Mouse (Mus musculus) frontal cortex, adult 2 months (tissue): ENCODE measurements around the gene Prrc2a. TPM values are rescaled to one million over a fixed set of nuclear protein-coding genes. Genes with fewer than 3 reads are reported as not detected.

Source experiments
- DNase-seq, 2 experiments: peaks; one replicate each; pipeline ENCODE4 v3.0.0; 2022; ENCODE audit warnings: low spot score in 1 of 2; ENCODE audit errors: extremely low spot score in 1 of 2
- polyA plus RNA-seq: library from polyadenylated mRNA; depleted of rRNA; stranded (reverse); fragments of >200 nt; gene quantifications from 2 replicates; pipeline ENCODE4 v1.2.3, GENCODE M21; 2012

The Prrc2a gene
- polyA plus RNA-seq, 1 experiment: 261 TPM

DNA sequence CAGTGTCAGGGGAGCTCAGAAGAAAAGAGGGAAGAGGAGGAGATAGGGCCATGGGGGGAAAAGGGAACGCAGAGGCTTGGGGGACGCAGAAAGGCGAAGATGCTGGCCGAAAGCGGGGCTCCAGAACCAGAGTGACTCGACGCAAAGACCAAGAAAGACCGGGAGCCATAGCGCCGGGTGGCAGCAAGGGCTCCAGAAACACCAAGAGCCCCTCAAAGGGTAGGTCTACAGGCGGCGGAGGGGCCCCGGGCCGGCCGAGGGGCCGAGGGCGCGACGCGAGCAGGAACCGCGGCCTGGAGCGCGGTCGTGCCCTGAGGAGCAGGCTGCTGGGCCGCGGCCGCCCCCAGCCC is 504 bp downstream of the Prrc2a start:
- DNase-seq: no peak

DNA sequence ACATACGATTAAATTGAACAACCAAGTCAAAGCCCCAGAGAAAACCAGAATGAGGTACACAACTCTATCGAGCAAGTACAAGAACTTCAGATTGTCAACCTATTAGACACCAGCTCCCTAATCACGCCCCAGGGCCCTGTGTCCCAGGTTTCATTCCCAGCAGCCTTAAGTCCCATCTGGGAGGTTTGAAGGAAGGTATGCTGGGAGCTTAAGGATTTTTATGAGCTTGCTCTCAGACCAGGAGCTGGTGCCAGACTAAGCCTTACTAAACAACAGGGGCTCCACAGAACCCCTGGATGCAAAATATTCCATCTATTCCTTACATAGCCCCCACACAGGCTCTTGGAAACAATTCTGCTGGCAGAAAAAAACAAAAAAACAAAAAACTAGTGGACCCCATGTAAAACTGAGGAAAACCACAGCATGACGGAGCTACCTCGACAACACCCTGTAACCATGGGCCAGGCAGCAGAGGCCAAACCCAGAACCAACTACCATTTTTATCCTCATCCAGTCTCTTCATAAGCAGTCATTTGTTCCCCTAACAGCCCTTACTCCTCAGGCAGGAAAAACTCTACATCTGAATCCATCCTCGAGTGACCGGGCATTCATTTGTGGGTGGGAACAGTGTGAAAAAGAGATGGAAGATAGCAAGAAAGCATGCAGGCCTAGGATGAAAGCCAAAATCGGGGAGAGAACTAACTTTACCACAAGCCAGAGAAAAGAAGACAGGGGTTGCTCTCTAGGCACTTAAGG is 1.2 kb downstream of the Prrc2a start:
- no peak for DNase-seq

DNA sequence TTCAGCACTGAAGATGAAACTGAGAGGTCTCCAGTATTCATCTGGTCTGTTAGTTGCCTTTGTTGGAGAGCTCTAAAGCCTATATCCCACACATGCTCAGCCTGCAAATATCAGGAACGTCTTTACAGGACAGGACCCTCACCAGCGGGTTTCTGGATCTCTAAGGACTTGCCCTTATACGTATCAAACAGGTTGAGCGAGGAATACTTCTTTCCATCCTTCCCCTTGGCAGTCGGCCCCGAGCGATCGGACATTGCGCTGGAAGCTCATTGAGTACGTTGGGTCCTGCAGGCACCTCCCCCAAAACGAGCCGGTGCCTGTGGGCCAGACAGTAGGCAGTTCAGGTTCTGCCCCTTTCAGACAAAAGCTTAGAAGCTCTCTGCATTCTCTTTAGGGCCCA is 2.0 kb downstream of the Prrc2a start:
- DNase-seq: no peak

DNA sequence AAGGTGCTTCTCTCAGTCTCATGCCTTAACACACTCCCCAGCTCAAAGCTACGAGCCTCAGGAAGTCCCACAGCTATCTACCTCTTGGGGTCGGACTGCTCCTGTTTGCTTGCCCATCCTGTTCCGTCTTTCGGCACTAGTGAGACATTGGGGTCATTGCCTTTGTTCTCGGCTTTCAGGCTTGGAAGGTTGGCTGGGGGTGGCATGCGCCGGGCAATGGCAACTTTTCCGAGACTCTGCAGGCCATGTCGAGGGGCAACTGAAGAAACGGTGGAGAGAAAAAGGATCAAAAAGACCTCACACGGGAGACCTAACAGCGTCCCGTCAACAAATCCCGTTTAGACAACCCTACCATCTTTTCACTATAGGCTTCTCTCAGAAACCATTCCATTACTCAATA is 2.6 kb downstream of the Prrc2a start:
- no peak for DNase-seq

DNA sequence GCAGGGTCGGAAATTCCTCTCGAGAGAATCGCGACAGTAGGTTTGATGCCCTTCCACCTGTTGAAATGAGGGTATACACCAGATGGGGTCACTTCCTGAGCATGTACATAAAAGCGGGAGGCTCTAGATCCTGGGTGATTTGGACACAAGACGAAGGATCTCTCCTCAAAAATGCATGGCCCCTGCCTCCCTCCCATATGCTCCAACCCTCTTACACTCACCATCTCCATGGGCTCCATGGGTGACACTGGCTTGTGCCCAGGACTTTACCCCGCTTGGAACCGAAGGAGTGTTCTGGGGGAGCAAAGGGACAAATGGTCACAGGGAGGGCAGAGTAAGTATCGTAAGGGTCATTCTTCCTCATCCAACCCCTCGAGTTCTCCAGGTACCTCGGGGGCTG is 3.3 kb downstream of the Prrc2a start:
- DNase-seq: no peak

DNA sequence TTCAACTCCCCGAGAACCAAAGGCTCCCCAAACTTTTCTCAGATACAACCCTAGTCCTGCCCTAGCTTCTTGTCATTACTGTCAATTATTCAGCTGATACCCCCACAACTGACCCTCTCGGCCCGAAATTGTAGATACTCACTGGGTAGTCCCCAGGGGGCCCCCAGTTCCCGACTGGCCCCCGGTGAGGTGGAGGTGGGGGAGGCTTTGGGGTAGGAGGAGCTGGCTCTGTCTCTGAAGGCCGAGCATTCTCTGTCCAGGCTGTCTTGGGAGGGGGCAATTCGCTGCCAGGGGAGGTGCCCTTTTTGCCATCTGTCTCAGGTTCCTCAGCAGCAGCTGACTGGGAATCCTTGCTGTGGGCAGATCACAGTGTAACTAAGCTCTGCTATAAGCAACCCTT is 5.1 kb downstream of the Prrc2a start:
- DNase-seq: no peak

DNA sequence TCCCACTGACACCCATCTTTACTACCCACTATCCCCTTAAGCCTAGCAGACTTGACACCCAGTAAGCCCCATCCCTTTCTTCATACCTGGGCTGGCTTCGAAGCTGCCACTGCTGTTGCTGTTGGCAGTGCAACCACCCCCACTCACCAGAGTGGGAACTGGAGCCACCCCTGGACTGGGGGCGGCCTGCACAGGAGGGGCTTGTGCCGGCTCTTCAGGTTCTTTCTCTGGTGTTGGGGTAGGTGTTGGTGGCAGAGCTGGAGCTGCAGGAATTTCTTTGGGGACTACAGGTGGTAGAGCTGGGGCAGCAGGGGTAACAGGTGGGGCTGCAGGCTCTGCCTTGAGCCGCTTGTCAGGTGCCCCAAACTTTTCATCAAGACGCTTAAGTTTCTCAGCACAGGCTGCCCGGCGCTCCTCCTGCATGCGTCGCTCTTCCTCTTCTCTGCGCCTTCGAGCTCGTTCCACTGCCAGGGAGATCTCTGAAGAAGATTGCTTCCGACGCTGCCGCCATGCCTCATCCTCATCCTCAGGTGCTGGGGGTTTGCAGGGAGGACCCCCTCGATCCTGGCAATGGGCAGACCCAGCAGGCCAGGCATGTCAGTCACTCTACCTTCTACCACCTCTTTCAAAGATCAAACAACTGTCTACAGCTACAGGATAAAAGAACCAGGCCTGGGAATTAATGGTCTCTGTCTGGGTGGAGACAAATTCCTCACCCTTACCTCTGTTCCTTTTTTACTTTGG is 5.7 kb downstream of the Prrc2a start:
- no peak for DNase-seq

DNA sequence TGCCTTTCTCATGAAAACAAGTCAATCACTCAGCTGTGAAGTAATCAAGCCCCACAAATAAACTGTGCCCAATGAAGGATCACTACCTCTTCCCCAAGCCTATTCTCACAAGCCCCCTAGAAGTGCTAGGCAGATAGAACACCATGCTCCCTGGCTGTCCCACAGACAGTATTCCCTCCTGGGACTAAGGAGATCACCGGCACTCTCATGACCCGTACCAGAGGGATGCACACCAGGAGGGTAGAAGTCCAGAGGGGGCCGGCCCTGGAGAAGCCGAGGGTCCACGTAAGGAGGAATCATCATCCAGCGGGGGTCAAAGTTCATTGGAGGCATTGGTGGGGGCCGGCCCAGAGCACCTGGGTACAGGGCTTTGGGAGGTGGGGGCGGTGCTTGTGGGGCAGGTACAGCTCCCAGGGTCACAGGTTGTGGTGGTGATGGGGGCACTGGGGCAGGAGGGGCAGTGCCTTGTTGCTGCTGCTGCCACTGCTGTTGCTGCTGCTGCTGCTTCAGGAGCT is 7.0 kb downstream of the Prrc2a start:
- DNase-seq: no peak

DNA sequence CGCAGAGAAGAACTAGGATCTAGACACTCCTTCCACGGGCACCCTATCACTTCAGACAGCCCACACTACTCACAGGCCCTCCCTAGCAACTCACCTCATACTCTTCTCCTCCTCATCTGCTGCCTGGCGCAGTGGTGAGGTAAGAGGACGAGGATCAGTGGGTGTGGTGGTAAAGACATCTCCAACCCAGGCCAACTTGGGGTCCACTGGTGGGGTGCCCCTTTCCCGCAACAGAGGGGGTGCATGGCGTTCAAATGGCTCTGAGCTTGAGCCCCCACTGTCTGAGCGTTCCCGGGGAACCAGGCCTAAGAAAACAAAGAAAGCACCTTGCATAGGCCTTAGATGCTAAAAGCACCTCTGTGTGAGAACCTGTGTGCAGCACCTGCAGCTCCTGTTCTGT is 7.4 kb downstream of the Prrc2a start:
- DNase-seq: no peak

DNA sequence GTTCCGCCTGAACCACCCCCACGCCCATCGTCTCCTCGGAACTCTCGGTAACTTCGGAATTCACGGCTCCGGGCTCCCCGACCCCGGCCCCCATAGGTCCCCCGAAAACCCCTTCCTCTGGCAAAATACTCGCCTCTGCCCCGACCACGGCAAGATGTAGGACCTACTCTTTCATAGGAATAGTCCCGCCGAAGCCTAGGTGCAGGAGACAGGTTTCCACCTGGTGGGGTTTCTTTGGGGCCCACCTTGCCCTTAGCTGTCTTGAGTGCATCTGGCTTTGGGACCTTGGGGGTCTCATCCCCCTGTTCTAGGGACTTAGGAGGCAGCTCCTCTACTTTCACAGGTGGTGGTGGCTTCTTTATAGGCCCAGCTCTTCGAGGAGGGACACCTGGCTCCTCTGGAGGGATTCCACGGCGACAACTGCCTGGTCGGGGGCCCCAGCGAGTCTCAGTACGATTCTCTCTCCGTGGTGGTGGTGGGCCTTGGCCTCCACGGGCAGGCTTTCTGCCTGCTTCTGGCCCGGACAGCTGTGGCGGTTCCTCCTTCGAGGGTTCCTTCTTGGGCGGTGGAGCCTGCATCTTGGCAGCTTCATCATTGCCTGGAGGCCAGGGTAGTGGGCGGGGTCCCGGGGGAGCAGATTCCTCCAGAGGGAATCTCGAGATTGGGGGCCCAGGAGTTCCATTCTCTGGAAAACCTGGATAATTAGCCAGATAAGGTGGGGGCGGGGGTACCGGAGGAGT is 8.1 kb downstream of the Prrc2a start:
- DNase-seq: no peak

DNA sequence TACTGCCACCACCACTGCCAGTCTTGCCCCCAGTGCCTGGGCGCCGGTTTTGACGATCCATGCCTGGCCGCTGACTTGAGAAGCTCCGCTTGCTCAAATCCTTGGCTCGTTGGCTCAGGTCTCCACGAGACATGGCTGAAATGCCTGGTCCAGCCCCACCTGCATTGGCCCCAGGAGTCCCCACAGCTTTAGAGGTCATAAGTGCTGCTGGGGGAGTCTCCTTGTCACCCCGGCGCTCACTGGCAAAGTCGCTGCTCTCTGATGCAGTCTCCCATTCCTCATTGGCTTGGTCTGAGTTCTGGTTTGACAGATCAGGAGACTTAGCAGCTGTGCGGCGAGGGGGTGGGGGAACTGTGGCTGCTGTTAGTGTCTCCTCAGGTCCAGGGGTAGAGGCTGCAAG is 9.2 kb downstream of the Prrc2a start:
- DNase-seq: no peak

DNA sequence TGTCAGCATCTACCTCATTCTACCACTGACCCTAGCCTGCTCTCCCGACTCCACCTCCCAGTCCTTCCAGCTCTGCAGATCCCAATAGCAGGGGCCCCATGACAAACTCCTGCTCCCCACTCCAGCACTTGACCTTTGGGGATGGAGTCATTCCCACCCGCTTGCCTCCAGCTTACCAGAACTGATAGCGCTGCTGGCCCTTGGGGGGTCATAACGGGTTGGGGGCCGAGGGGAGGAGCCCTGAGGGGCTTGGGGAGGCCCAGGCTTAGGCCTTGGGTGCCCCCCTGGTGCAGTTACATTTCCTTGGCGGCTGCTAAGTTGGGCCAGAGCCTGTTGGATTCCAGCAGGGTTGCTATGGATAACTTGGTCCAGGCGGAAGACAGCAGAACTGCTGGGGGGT is 10.1 kb downstream of the Prrc2a start:
- no peak for DNase-seq

DNA sequence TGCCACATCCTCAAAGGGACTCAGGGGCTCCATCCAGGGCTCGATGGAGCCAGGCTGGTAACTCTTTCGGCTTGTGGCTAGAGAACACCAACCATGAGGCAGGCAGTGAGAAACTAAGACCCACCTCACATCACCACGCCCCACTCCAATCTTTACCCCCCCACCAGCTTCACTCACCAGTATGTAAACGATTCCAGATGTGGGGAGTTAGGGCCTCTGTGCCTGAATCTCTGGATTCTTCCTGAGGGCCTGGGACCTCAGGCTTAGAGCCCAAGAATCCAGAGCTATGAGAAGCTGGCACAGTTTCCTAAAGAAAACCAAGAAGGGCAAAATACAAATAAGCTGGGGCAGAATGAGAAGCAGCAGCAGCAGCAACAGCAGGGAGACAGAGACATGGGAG is 10.8 kb downstream of the Prrc2a start:
- no peak for DNase-seq

DNA sequence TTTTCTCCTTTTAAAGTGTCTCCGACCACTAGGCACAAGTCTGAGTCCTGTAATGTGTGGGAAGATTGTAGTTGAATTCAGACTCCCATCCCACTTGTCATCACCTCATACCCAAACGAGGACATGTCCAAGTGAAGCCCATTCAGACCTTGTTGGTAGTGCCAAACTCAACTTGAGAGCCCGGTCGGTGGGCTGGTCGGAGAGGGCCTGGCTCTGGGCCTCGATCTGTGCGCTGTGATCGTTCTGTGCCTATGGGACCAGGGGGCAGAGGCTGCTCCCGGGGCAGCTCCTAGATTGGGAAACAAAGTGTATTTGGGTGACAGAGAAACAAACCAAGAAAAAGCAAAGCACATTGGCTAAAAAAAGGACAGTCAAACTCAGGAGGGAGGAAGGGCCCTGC is 11.6 kb downstream of the Prrc2a start:
- no peak for DNase-seq

DNA sequence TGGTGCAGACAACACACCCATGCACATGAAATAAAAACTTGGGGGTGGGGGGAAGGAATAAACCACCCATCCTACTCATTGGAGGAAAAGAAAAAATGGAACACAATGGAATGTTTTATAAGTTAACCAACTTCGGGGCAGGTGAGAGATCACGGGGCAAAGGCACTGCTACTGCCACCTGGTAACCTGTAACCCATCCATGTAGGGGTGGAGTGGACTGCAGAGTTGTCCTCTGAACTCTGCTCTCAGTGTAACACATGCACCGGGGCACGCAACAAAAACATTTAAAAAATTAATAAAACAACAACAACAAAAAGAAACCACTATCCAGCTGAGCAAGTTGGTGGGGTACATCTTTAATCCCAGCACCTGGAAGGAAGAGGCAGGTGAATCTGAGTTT is 12.6 kb downstream of the Prrc2a start:
- no peak for DNase-seq

DNA sequence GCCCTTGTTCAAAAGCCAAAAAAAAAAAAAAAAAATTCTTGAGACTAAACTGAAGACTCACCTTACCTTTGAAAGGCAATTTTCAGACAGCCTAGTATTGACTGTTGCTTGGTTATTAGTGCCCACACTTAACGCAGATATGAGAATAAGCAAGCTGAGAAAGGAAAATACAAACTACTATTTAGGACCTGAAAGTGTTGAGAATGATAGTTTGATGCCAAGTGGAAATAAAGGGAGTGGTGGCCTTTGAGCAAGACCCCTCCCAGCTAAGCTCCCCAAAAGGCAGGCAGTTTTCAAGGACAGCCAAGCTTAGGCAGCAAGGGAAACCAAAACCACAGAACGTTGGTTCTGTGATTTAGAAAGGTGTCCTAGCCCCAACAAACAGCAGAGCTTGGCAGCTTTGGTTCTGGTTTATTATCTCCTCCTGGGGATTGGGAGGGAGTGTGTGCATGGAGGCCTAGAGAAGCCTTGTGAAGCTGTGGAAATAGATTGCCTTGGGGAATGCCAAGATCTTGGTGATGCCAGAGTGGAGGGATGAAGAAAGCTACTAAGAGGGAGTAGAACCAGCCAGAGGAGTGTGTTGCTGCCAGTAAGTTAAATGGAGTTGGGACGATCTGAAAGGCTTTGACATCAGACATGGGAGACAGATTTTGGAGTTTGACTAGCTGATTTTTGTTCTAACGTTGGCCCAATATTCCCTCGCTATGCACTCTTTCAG is 16.6 kb downstream of the Prrc2a start:
- no peak for DNase-seq

DNA sequence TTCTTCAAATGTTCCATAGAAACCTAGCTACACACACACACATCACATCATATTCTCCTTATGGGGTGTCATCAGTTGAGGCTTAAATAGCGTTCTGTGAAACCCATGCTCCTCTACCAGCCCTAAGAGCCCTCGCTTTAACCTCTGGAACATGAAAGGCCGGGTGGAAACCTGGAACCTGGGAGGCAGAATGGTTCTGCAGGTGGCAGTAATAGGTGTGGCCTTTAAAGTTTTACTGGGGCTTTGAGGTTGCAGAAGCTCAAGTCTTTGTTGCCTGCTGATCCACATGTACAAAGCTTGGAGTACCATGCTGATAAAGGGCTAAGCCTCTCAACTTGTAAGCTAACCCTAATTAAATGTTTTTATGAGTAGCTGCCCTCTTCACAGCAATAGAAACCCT is 17.3 kb downstream of the Prrc2a start:
- DNase-seq: no peak

DNA sequence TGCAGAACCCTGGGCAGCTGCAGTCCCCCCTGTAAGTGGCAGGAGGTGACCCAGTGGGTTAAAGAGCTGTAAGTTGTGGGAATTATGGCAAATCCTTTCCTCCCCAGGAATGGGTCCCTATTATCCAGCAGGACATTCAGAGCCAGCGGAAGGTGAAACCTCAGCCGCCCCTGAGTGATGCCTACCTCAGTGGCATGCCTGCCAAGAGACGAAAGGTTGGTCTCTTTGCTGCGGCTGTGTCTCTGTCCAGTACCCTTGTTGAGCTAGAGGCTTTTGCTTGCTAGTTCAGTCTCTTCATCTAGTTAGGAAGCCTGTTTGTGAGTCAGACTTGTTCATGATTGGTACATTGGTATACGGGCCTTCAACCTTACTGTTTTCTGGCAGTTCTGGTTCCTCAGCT is 18.6 kb downstream of the Prrc2a start:
- DNase-seq: no peak

DNA sequence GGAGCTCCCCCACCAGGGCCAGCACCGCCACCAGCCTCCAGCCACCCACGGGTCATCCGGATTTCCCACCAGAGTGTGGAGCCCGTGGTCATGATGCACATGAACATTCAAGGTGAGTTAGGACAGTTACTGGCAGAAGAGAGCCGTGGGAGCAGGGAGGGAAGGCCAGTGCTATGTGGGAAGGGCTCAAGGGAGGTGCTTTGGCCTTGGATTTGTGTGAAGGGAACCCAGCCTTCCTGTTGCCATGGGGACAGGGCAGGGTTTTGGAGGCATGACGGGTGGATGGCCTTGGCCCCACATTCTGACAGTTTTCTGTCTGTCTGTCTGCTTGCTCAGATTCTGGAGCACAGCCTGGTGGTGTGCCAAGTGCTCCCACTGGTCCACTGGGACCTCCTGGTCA is 22.7 kb downstream of the Prrc2a start:
- no peak for DNase-seq

DNA sequence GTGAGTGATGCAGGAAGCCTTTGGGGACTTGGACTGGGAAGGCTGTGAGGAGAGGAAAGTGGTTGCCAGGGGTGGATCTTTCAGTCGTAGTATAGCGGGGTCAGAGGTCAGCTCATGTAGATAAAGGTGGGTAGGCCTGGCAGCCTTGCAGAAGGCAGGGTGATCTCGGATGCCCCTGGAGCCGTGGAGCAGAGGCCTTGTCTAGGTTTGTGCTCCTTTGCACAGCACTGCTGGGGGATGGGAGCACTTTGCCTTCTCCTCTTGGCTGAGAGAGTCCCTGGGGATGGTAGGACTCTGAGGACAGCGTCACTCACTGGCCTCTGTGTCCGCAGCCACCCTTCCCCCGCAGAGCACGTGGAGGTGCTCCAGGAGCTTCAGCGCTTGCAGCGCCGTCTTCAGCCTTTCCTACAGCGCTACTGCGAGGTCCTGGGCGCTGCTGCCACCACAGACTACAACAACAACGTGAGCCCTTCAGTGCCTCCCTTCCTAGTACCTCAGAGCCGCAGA is 24.2 kb downstream of the Prrc2a start:
- no peak for DNase-seq

DNA sequence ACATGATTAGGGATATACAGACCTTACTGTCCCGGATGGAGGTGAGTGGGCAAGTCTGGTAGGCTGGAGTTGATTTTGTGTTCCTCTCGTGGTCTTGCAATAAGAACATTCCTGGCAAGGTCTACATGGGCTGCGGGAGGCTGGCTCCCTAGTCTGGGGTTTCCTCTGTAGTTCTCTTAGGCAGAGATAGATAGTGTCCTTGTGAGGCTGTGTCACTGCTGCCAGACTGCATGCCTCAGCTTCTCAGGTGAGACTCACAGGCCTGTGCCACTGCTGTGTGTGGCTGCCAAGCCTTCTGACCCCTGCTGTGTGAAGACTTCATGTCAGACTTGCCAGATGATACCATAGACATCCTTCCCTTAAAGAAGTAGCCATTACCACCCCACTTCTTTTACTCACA is 25.4 kb downstream of the Prrc2a start:
- DNase-seq: no peak
